Mouse (Mus musculus) heart, embryonic 14.5 days (tissue): ENCODE data around the gene Prkar2a. TPM values are rescaled to one million over a fixed set of nuclear protein-coding genes. Genes with fewer than 3 reads are reported as not detected.

Experiments
- ATAC-seq: fragments of 200-750 bp; cut with Nextera tagmentation; 2 replicates; pipeline ENCODE4 v1.8.0; 2017; ENCODE audit warnings: low read depth, moderate TSS enrichment; ENCODE audit not compliant: insufficient number of reproducible peaks, insufficient read depth, low FRiP score
- H3K27ac ChIP-seq, 2 experiments: fragments of 200-500 bp in 1 of 2; fragments of 300-500 bp in 1 of 2; sonication (generic) in 1 of 2; replicated peaks in 1 of 2; 2 replicates each; pipeline ENCODE4 v1.5.1; 2012 to 2014; ENCODE audit warnings: low read depth in 2 of 2, low read length in 2 of 2, control low read depth in 1 of 2, mild to moderate bottlenecking in 1 of 2, mixed read lengths in 1 of 2; ENCODE audit not compliant: control insufficient read depth in 1 of 2, insufficient read depth in 1 of 2
- H3K27me3 ChIP-seq: fragments of 300-500 bp; sonication (generic); 2 replicates; pipeline ENCODE4 v1.6.1; 2014; ENCODE audit warnings: mild to moderate bottlenecking, low read length, control low read depth; ENCODE audit not compliant: control insufficient read depth, insufficient read depth
- H3K36me3 ChIP-seq: fragments of 300-500 bp; sonication (generic); 2 replicates; pipeline ENCODE4 v1.6.1; 2014; ENCODE audit warnings: mild to moderate bottlenecking, control low read depth, low read length, mixed read lengths; ENCODE audit not compliant: control insufficient read depth, insufficient read depth
- H3K4me1 ChIP-seq, 2 experiments: fragments of 200-500 bp in 1 of 2; fragments of 300-500 bp in 1 of 2; sonication (generic) in 1 of 2; 2 replicates each; pipeline ENCODE4 v1.6.1; 2012 to 2014; ENCODE audit warnings: low read length in 2 of 2, control low read depth in 1 of 2, mixed read lengths in 1 of 2; ENCODE audit not compliant: control insufficient read depth in 2 of 2, insufficient read depth in 2 of 2
- H3K4me2 ChIP-seq: fragments of 300-500 bp; sonication (generic); 2 replicates; pipeline ENCODE4 v1.6.1; 2014; ENCODE audit warnings: mild to moderate bottlenecking, low read length
- H3K4me3 ChIP-seq, 2 experiments: fragments of 200-500 bp in 1 of 2; fragments of 300-500 bp in 1 of 2; sonication (generic) in 1 of 2; 2 replicates each; pipeline ENCODE4 v1.5.1; 2012 to 2014; ENCODE audit warnings: low read length in 2 of 2, mild to moderate bottlenecking in 2 of 2, control low read depth in 1 of 2, low read depth in 1 of 2, moderate library complexity in 1 of 2; ENCODE audit not compliant: control insufficient read depth in 1 of 2, insufficient read depth in 1 of 2
- H3K9ac ChIP-seq: fragments of 300-500 bp; sonication (generic); 2 replicates; pipeline ENCODE4 v1.6.1; 2014; ENCODE audit warnings: mild to moderate bottlenecking, low read length
- H3K9me3 ChIP-seq: fragments of 300-500 bp; sonication (generic); 2 replicates; pipeline ENCODE4 v1.6.1; 2016; ENCODE audit warnings: low read length, control low read depth; ENCODE audit not compliant: control insufficient read depth
- WGBS: fragments of 180-500 bp; shearing (Covaris S2); extraction: QIAGEN DNeasy Blood & Tissue Kit; methylation state at CpG from one replicate; pipeline ENCODE4 v1.1.7; 2014; 5-methylcytosine and 5-hydroxymethylcytosine counted together
- polyA plus RNA-seq: library from polyadenylated mRNA; unstranded; fragments of >200 nt; fragmentation: Nextera tagmentation; extraction: Ambion mirVana; gene quantifications from 2 replicates; pipeline ENCODE4 v1.2.1, GENCODE M21; 2014

Gene Prkar2a
- polyA plus RNA-seq, 1 experiment from 2014 or later, result 31.5 TPM

GRCm38 (mm10) chr9:108783548-108784463 lies 94.7 kb downstream of the Prkar2a start, which contains the start of gene Ip6k2:
Gene Ip6k2 (plus strand): TSS chr9:108783796.
- Histone ChIP-seq H3K27me3 (no peaks in the 10 kb centered on the region), H3K27ac (peak within 1 kb of the TSS; percentile 82), H3K4me2 (peak within 1 kb of the TSS; percentile 82), H3K4me3 (peak within 1 kb of the TSS; percentile 80 to 91), H3K4me1 (peaks cover 10 to 37% of the 10 kb centered on the region in 2 experiments), H3K9ac (peak within 1 kb of the TSS; percentile 97), H3K36me3 (peaks cover 12% of the 10 kb centered on the region), H3K9me3 (no peaks in the 10 kb centered on the region)
- peak; percentile 97 for ATAC-seq
- under 1% methylated on average over 52 of the region's 56 CpGs for WGBS

- no peak for ATAC-seq
- peak overlapping the region; percentile 97; the same call in 1 of the 2 replicates for H3K9ac ChIP-seq
- no peak overlapping the region for H3K27ac ChIP-seq
- peaks cover 10 to 41% of the 10 kb centered on the region in 2 experiments for H3K4me1 ChIP-seq
- H3K4me2 ChIP-seq, result peak overlapping the region; percentile 82
- H3K36me3 ChIP-seq, result peaks cover 12% of the 10 kb centered on the region
- no peaks in the 10 kb centered on the region for H3K27me3 ChIP-seq
- no peaks in the 10 kb centered on the region for H3K9me3 ChIP-seq
- peak overlapping the region; percentile 0 to 80; a peak in 1 of 4 replicates for H3K4me3 ChIP-seq
These were observed 96.3 kb downstream of the Prkar2a start for GRCm38 (mm10) chr9:108785416-108785815.

- no peak overlapping the region for H3K4me3 ChIP-seq
- H3K36me3 ChIP-seq, result peaks cover 16% of the 10 kb centered on the region
- peaks cover 8 to 49% of the 10 kb centered on the region in 2 experiments for H3K4me1 ChIP-seq
- no peak overlapping the region for H3K27ac ChIP-seq
- ATAC-seq, result no peak
- H3K27me3 ChIP-seq, result no peaks in the 10 kb centered on the region
- 74% methylated on average over 1 of the region's 1 CpGs for WGBS
- no peaks in the 10 kb centered on the region for H3K9me3 ChIP-seq
- no peak overlapping the region for H3K9ac ChIP-seq
- no peak overlapping the region for H3K4me2 ChIP-seq
These were observed 97.4 kb downstream of the Prkar2a start for GRCm38 (mm10) chr9:108786494-108786893.

GRCm38 (mm10) chr9:108787080-108787479 lies 98.0 kb downstream of the Prkar2a start:
- H3K4me1 ChIP-seq, result peaks cover 6 to 55% of the 10 kb centered on the region in 2 experiments
- no peak overlapping the region for H3K4me3 ChIP-seq
- no peaks in the 10 kb centered on the region for H3K9me3 ChIP-seq
- no peaks in the 10 kb centered on the region for H3K27me3 ChIP-seq
- no peak overlapping the region for H3K9ac ChIP-seq
- H3K27ac ChIP-seq, result no peak overlapping the region
- WGBS, result 90% methylated on average over 2 of the region's 2 CpGs
- peaks cover 16% of the 10 kb centered on the region for H3K36me3 ChIP-seq
- no peak for ATAC-seq
- no peak overlapping the region for H3K4me2 ChIP-seq

GRCm38 (mm10) chr9:108788713-108789112 lies 99.6 kb downstream of the Prkar2a start:
- peaks cover 6 to 60% of the 10 kb centered on the region in 2 experiments for H3K4me1 ChIP-seq
- H3K36me3 ChIP-seq, result peaks cover 16% of the 10 kb centered on the region

GRCm38 (mm10) chr9:108792307-108792706 lies 103.2 kb downstream of the Prkar2a start:
- Histone ChIP-seq H3K9ac (no peak overlapping the region), H3K4me3 (no peak overlapping the region), H3K36me3 (peaks cover 21% of the 10 kb centered on the region), H3K9me3 (no peaks in the 10 kb centered on the region), H3K4me2 (no peak overlapping the region), H3K27me3 (no peaks in the 10 kb centered on the region), H3K4me1 (peaks cover 9 to 72% of the 10 kb centered on the region in 2 experiments), H3K27ac (no peak overlapping the region)
- WGBS, result 60% methylated on average over 1 of the region's 1 CpGs
- no peak for ATAC-seq

More at GRCm38 (mm10) chr9:108788713-108789112, 99.6 kb downstream of the Prkar2a start:
- WGBS, result 75% methylated on average over 3 of the region's 3 CpGs
- no peak overlapping the region for H3K9ac ChIP-seq
- H3K9me3 ChIP-seq, result no peaks in the 10 kb centered on the region
- ATAC-seq, result no peak
- no peak overlapping the region for H3K4me2 ChIP-seq
- H3K27ac ChIP-seq, result no peak overlapping the region
- H3K4me3 ChIP-seq, result no peak overlapping the region
- no peaks in the 10 kb centered on the region for H3K27me3 ChIP-seq

- Histone ChIP-seq H3K27ac (no peak overlapping the region), H3K27me3 (no peaks in the 10 kb centered on the region), H3K36me3 (peaks cover 25% of the 10 kb centered on the region), H3K4me2 (no peak overlapping the region), H3K9ac (no peak overlapping the region), H3K4me1 (peaks cover 9 to 72% of the 10 kb centered on the region in 2 experiments), H3K4me3 (no peak overlapping the region), H3K9me3 (no peaks in the 10 kb centered on the region)
- 61% methylated on average over 3 of the region's 3 CpGs for WGBS
- no peak for ATAC-seq
These were observed 103.6 kb downstream of the Prkar2a start for GRCm38 (mm10) chr9:108792730-108793129.
